In the genomic region with DNA sequence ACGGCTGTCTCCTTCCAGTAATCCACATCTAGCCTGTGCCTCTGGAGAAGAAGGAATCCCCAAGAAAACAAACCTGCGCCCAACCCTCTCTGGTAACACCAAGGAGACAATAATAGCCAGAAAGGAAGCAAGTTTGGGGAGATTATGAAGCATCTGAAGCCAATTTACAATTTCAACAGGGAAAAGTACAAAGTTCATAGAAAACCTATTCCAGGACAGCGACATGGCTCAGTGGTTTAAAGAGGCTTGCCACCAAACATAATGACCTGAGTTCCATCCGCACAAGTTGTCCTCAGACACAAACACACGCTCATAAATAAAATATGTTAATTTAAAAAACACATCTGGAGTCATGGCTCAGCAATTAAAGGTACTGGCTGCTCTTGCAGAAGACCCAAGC, we compare ENCODE assay signal across 8 mouse cellular contexts. TPM values are rescaled to one million over a fixed set of nuclear protein-coding genes. Genes with fewer than 3 reads are reported as not detected.
DNase-seq lines count a peak whose midpoint lies in the region; ATAC-seq and TF ChIP-seq lines count a peak whose summit lies in the region.

No protein-coding gene starts in this region.

- H3K4me2 ChIP-seq in hindbrain, embryonic 16.5 days (ENCODE audit: low read length) = peak overlapping the region; percentile 66
- H3K4me2 ChIP-seq in midbrain, embryonic 14.5 days (ENCODE audit: low read length) = peak overlapping the region; percentile 76

- no peaks in the 10 kb centered on the region for H3K36me3 ChIP-seq in hindbrain, embryonic 16.5 days (ENCODE audit: control insufficient read depth, insufficient read depth, low read length)
- H3K36me3 ChIP-seq in midbrain, embryonic 14.5 days (ENCODE audit: control insufficient read depth, insufficient read depth, low read length) = no peaks in the 10 kb centered on the region

- 42% methylated on average over 5 of the region's 5 CpGs for whole genome bisulfite sequencing in hindbrain, embryonic 16.5 days
- 36% methylated on average over 5 of the region's 5 CpGs for WGBS in midbrain, embryonic 14.5 days

- peaks cover 1% of the 10 kb centered on the region; the same call in 1 of the 2 replicates for H3K4me1 ChIP-seq in cortical plate, adult 2 months (ENCODE audit: control insufficient read depth, insufficient read depth, low read length)
- peaks cover 27% of the 10 kb centered on the region for H3K4me1 ChIP-seq in hindbrain, embryonic 16.5 days (ENCODE audit: control insufficient read depth, insufficient read depth, low read depth, low read length)
- H3K4me1 ChIP-seq in midbrain, embryonic 14.5 days (ENCODE audit: control insufficient read depth, insufficient read depth, low read length) = peaks cover 23% of the 10 kb centered on the region

- no peak for TF ChIP-seq POLR2A in cortical plate, adult 2 months (IDR thresholded peaks at IDR 0.05; ENCODE audit: extremely low read depth, insufficient read depth, low read length)

- no peak for ATAC-seq in hindbrain, embryonic 16.5 days
- no peak for ATAC-seq in midbrain, embryonic 14.5 days (ENCODE audit: low FRiP score, low TSS enrichment)

- no peak overlapping the region for H3K27ac ChIP-seq in cortical plate, adult 2 months (ENCODE audit: insufficient read depth, low read length)
- no peak overlapping the region for H3K27ac ChIP-seq in hindbrain, embryonic 16.5 days (ENCODE audit: low read depth, low read length)
- H3K27ac ChIP-seq in midbrain, embryonic 14.5 days (replicated peaks; ENCODE audit: low read depth, low read length) = peak overlapping the region; percentile 52

- no peak for TF ChIP-seq CTCF in cortical plate, adult 2 months (IDR thresholded peaks at IDR 0.05; ENCODE audit: extremely low read depth, insufficient read depth, low read length)

- DNase-seq in kidney, adult 9 months = peak; percentile 63
- DNase-seq in kidney, adult 18-20 months = no peak
- no peak for DNase-seq in midbrain, embryonic 14.5 days
- DNase-seq in adrenal gland, postnatal 4 days (ENCODE audit: low spot score in 2 of 2) = no peak
- no peak for DNase-seq in ovary, adult 18-20 months (ENCODE audit: low spot score)
- no peak for DNase-seq in layer of hippocampus, postnatal 14 days (ENCODE audit: low spot score in 2 of 2)

- H3K27me3 ChIP-seq in hindbrain, embryonic 16.5 days (replicated peaks; ENCODE audit: control insufficient read depth, insufficient read depth, low read length) = no peaks in the 10 kb centered on the region
- H3K27me3 ChIP-seq in midbrain, embryonic 14.5 days (ENCODE audit: control insufficient read depth, insufficient read depth, low read length) = no peaks in the 10 kb centered on the region

- peak overlapping the region; percentile 68 for H3K4me3 ChIP-seq in cortical plate, adult 2 months (ENCODE audit: insufficient read depth, low read length)
- peak overlapping the region; percentile 72 for H3K4me3 ChIP-seq in hindbrain, embryonic 16.5 days (ENCODE audit: low read length)
- peak overlapping the region; percentile 74 for H3K4me3 ChIP-seq in midbrain, embryonic 14.5 days (replicated peaks; ENCODE audit: low read depth, low read length)

- no peaks in the 10 kb centered on the region for H3K9me3 ChIP-seq in hindbrain, embryonic 16.5 days (ENCODE audit: control insufficient read depth, low read length)
- no peaks in the 10 kb centered on the region for H3K9me3 ChIP-seq in midbrain, embryonic 14.5 days (ENCODE audit: control insufficient read depth, low read length)

- H3K9ac ChIP-seq in hindbrain, embryonic 16.5 days (ENCODE audit: low read depth, low read length) = peak overlapping the region; percentile 82
- peak overlapping the region; percentile 60 for H3K9ac ChIP-seq in midbrain, embryonic 14.5 days (replicated peaks; ENCODE audit: low read length)

RNA-seq across cellular contexts. Expression of a gene that starts 21.4 kb away (rescaled TPM):
- polyA plus RNA-seq in cortical plate, adult 2 months (2012; rRNA removed) = 21.1 and 24.3 TPM in 2 replicates
- 13.9 and 19.7 TPM in 2 replicates for polyA plus RNA-seq in hindbrain, embryonic 16.5 days (2015; fragmentation: Nextera tagmentation; extraction: Ambion mirVana)
- polyA plus RNA-seq in midbrain, embryonic 14.5 days (2014; fragmentation: Nextera tagmentation; extraction: Ambion mirVana) = 22.6 and 28.1 TPM in 2 replicates
- total RNA-seq in adrenal gland, postnatal 4 days (2021) = 100 to 1,000 TPM in 1 of 2 experiments, 10 to 100 TPM in 1; 91.5 to 106 TPM
- 10 to 100 TPM; 30.7 to 38.7 TPM for total RNA-seq in layer of hippocampus, postnatal 14 days (2021)
